Mouse (Mus musculus): ENCODE measurements around the gene Ldlr.
"Not testable (repeated sequence)": the region's sequence is repeated elsewhere in the genome, so short reads cannot be mapped to it uniquely, and the experiment has no call there.

The Ldlr gene

GRCm38 (mm10) chr9:21758576-21759529 lies 35.6 kb downstream of the Ldlr start:
- DNase-seq = no peak

- no peak for DNase-seq
Observed at GRCm38 (mm10) chr9:21759718-21760117, 36.4 kb downstream of the Ldlr start.

GRCm38 (mm10) chr9:21760155-21761088 lies 37.1 kb downstream of the Ldlr start, which contains the start of gene Spc24:
TSS of gene Spc24 (minus strand) at chr9:21760303.
- DNase-seq = peak; percentile 96

- DNase-seq = no peak
Observed at GRCm38 (mm10) chr9:21762135-21762534, 38.9 kb downstream of the Ldlr start.

- DNase-seq = no peak
Observed at GRCm38 (mm10) chr9:21764084-21764999, 41.1 kb downstream of the Ldlr start.

- DNase-seq = peak; percentile 69
Observed at GRCm38 (mm10) chr9:21767896-21768295, 44.6 kb downstream of the Ldlr start.

GRCm38 (mm10) chr9:21768511-21769411 lies 45.5 kb downstream of the Ldlr start:
- peak; percentile 60 for DNase-seq

GRCm38 (mm10) chr9:21769558-21770183 lies 46.4 kb downstream of the Ldlr start:
- peak; percentile 57 for DNase-seq

- DNase-seq = not testable (repeated sequence)
Observed at GRCm38 (mm10) chr9:21773396-21773795, 50.1 kb downstream of the Ldlr start.

- no peak for DNase-seq
Observed at GRCm38 (mm10) chr9:21774353-21774752, 51.1 kb downstream of the Ldlr start.

GRCm38 (mm10) chr9:21777726-21778125 lies 54.4 kb downstream of the Ldlr start:
- DNase-seq = no peak

- DNase-seq = no peak
Observed at GRCm38 (mm10) chr9:21781657-21782468, 58.6 kb downstream of the Ldlr start.

GRCm38 (mm10) chr9:21784517-21785307 lies 61.4 kb downstream of the Ldlr start:
- no peak for DNase-seq

- DNase-seq = not testable (repeated sequence)
Observed at GRCm38 (mm10) chr9:21786309-21786708, 63.0 kb downstream of the Ldlr start.

- peak; percentile 67 for DNase-seq
Observed at GRCm38 (mm10) chr9:21786906-21787305, 63.6 kb downstream of the Ldlr start.

- DNase-seq = no peak
Observed at GRCm38 (mm10) chr9:21787654-21788053, 64.4 kb downstream of the Ldlr start.

GRCm38 (mm10) chr9:21788234-21788633 lies 65.0 kb downstream of the Ldlr start:
- DNase-seq = no peak

GRCm38 (mm10) chr9:21791861-21792260 lies 68.6 kb downstream of the Ldlr start:
- DNase-seq = no peak

- peak; percentile 58 for DNase-seq
Observed at GRCm38 (mm10) chr9:21792644-21793043, 69.4 kb downstream of the Ldlr start.
